Mouse (Mus musculus): ENCODE results near the gene Plk5. TPM values are rescaled to one million over a fixed set of nuclear protein-coding genes. Genes with fewer than 3 reads are reported as not detected.
A peak's percentile ranks its signal among the peaks of the same experiment; 100 is the strongest.

Gene Plk5
- total and polyA plus RNA-seq, 3 experiments, result 0.19 TPM; not detected in 1

- no peak for TF ChIP-seq RCOR1 (IDR thresholded peaks at IDR 0.05; ENCODE audit: low read depth, low read length)
- TF ChIP-seq HCFC1 (IDR thresholded peaks at IDR 0.05; ENCODE audit: low read depth, low read length), result peak; percentile 79
- peak; percentile 64 for TF ChIP-seq TCF12 (IDR thresholded peaks at IDR 0.05; ENCODE audit: low read depth, low read length)
Measured at GRCm38 (mm10) chr10:80398719-80399190, 42.5 kb downstream of the Plk5 start (continued).

DNA sequence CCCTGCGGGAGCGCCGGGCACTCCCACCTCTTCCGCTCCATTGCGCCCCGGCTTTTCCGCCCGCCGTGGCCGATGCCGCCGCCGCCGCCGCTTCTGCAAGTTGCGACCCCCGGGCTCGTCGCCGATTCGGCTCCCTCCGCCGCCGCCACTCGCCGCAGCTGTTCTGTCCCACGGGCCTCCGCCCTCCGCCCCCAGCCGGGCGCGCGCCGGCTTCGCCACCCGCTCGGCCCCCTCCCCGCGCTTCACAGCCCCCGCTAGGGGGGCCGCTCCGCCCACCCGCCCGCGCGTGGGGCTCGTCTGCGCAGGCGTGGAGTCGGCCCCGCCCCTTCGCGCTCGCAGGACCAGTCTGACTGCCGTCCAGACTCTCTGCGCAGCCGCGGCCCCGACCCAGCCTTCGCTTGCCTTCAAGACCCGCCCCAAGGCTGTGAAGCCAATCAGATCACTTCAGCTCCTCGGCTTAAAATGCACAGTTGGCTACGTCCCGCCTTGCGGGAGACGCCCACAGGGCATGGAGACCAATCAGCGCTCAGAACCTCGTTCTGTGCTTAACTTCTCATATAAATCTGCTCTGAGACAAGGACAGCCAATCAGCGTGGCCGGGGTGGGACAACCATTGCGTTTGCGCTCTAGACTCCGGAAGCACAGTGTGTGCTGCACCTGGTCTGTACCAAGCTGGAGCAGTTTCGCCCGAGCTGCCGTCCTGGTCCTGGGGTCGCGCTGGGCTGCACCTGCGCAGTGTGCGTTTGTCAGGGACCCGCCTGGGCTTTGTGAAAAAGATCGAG is 43.1 kb downstream of the Plk5 start, which contains the start of gene Mbd3:
Gene Mbd3, minus strand, starts transcription at position 360 of the 782 bp plus-strand sequence.
- Histone ChIP-seq H3K9me3 (replicated peaks; ENCODE audit: insufficient read depth, low read length) (no peaks in the 10 kb centered on the region), H3K27me3 (ENCODE audit: control insufficient read depth in 1 of 2, insufficient read depth in 2 of 2, low read length in 2 of 2) (no peaks in the 10 kb centered on the region), H3K4me3 (ENCODE audit: control insufficient read depth in 1 of 2, insufficient read depth in 1 of 2, low read depth in 2 of 2, low read length in 2 of 2) (peak within 1 kb of the TSS; percentile 74 to 76), H3K27ac (ENCODE audit: control insufficient read depth, low read depth, low read length) (peak within 1 kb of the TSS; percentile 93), H3K9ac (ENCODE audit: control insufficient read depth, low read depth, low read length, poor library complexity, severe bottlenecking) (peak within 1 kb of the TSS; percentile 98), H3K36me3 (ENCODE audit: control insufficient read depth in 1 of 2, insufficient read depth in 2 of 2, low read length in 2 of 2) (peaks cover 12 to 21% of the 10 kb centered on the region in 2 experiments), H3K4me1 (ENCODE audit: control insufficient read depth in 1 of 2, insufficient read depth in 2 of 2, low read length in 2 of 2) (peaks cover 0 to 26% of the 10 kb centered on the region in 2 experiments; a peak in 3 of 4 replicates), H3K79me2 (ENCODE audit: control insufficient read depth, insufficient read depth, low read length, poor library complexity) (peaks cover 35% of the 10 kb centered on the region)
- TF ChIP-seq POLR2AphosphoS2 (IDR thresholded peaks at IDR 0.05; ENCODE audit: low read length) (peak; percentile 96), SMC3 (IDR thresholded peaks at IDR 0.05; ENCODE audit: low read depth, low read length) (no peak), ZKSCAN1 (IDR thresholded peaks at IDR 0.05; ENCODE audit: low read depth, low read length) (no peak), MYB (IDR thresholded peaks at IDR 0.05; ENCODE audit: low read depth, low read length) (no peak), USF1 (IDR thresholded peaks at IDR 0.05; ENCODE audit: low read depth, low read length) (peak; percentile 47; the same call in 1 of the 2 replicates), ZMIZ1 (IDR thresholded peaks at IDR 0.05; ENCODE audit: low read depth, low read length) (peak; percentile 94), TCF12 (IDR thresholded peaks at IDR 0.05; ENCODE audit: low read depth, low read length) (peak; percentile 53), CHD2 (IDR thresholded peaks at IDR 0.05; ENCODE audit: low read length) (peak; percentile 32; the same call in 1 of the 2 replicates), HCFC1 (IDR thresholded peaks at IDR 0.05; ENCODE audit: low read depth, low read length) (peak; percentile 80), MXI1 (IDR thresholded peaks at IDR 0.05; ENCODE audit: low read depth, low read length) (0 out of 2 replicates have a peak, but pooled peaks have one; percentile 78), MAFK (IDR thresholded peaks at IDR 0.05; ENCODE audit: borderline replicate concordance, low read depth, low read length) (no peak), RCOR1 (IDR thresholded peaks at IDR 0.05; ENCODE audit: low read depth, low read length) (no peak), MAX (IDR thresholded peaks at IDR 0.05; ENCODE audit: low read length) (peak; percentile 39; the same call in 1 of the 2 replicates), KAT2A (conservative IDR thresholded peaks at IDR 0.05; ENCODE audit: low read depth, low read length) (peak; percentile 38; the same call in 1 of the 2 replicates), SIN3A (IDR thresholded peaks at IDR 0.05; ENCODE audit: low read length) (peak; percentile 91), ZC3H11A (IDR thresholded peaks at IDR 0.05; ENCODE audit: low read depth, low read length) (no peak), MYC (IDR thresholded peaks at IDR 0.05; ENCODE audit: low read depth, low read length) (no peak; the same call in 1 of the 2 replicates), EP300 (IDR thresholded peaks at IDR 0.05; ENCODE audit: low read depth in 1 of 2, low read length in 2 of 2) (no peak), UBTF (IDR thresholded peaks at IDR 0.05; ENCODE audit: borderline replicate concordance, insufficient read depth, low read depth, low read length) (no peak), MEF2A (IDR thresholded peaks at IDR 0.05; ENCODE audit: extremely low read depth, insufficient replicate concordance, low read depth, low read length, poor library complexity, severe bottlenecking) (no peak), POLR2A (IDR thresholded peaks at IDR 0.05; ENCODE audit: control insufficient read depth in 1 of 2, insufficient read depth in 1 of 2, low read depth in 1 of 2, low read length in 2 of 2, poor library complexity in 1 of 2) (peak; percentile 93 to 98), GABPA (IDR thresholded peaks at IDR 0.05; ENCODE audit: low read depth, low read length) (no peak), JUND (IDR thresholded peaks at IDR 0.05; ENCODE audit: low read depth, low read length) (no peak), GATA1 (IDR thresholded peaks at IDR 0.05; ENCODE audit: low read depth, low read length) (no peak), ELF1 (IDR thresholded peaks at IDR 0.05; ENCODE audit: low read depth, low read length) (peak; percentile 96), NRF1 (IDR thresholded peaks at IDR 0.05; ENCODE audit: insufficient read depth, low read depth, low read length, poor library complexity, severe bottlenecking) (peak; percentile 83), ETS1 (IDR thresholded peaks at IDR 0.05; ENCODE audit: low read depth, low read length) (peak; percentile 12; the same call in 1 of the 2 replicates), E2F4 (IDR thresholded peaks at IDR 0.05; ENCODE audit: borderline replicate concordance, low read depth, low read length) (peak; percentile 66; the same call in 1 of the 2 replicates), NELFE (IDR thresholded peaks at IDR 0.05; ENCODE audit: low read depth, low read length) (peak; percentile 99), TBP (IDR thresholded peaks at IDR 0.05; ENCODE audit: low read depth, low read length) (peak; percentile 95), MAZ (IDR thresholded peaks at IDR 0.05; ENCODE audit: low read depth, low read length) (peak; percentile 93; the same call in 1 of the 2 replicates)
- DNase-seq (ENCODE audit: low read depth, low spot score), result peak; percentile 100
